17 mouse cellular contexts compared by ENCODE assay signal in genomic region chrX:163155251-163155650, GRCm38 (mm10).
"Had no signal": no experiment of that assay in that cellular context is flagged by ENCODE, and none has a peak within 500 bp of the region (broad histone marks: within the 10 kb centered on the region; RNA-seq: fewer than 3 reads in every experiment).

No protein-coding gene starts in this region.

- H3K4me3 ChIP-seq: limb, embryonic 12.5 days; liver, embryonic 13.5 days; lung, embryonic 15.5 days; megakaryocyte, embryonic 14.5 days; midbrain, embryonic 15.5 days; neural tube, embryonic 12.5 days had no signal

- H3K27me3 ChIP-seq: lung, embryonic 15.5 days; midbrain, embryonic 15.5 days; neural tube, embryonic 12.5 days had no signal

- DNase-seq: kidney, postnatal 36 days; layer of hippocampus, adult 9-11 months; layer of hippocampus, postnatal 36 days; liver; liver, embryonic 13.5 days; liver, postnatal 0 days; lung, postnatal 14 days; thymus, adult 2 months; thymus, postnatal 25 days had no signal

- H3K4me1 ChIP-seq: limb, embryonic 12.5 days; liver, embryonic 13.5 days; lung, embryonic 15.5 days; megakaryocyte, embryonic 14.5 days; midbrain, embryonic 15.5 days; neural tube, embryonic 12.5 days had no signal

- H3K27ac ChIP-seq: kidney, postnatal 0 days; limb, embryonic 12.5 days; liver, embryonic 13.5 days; lung, embryonic 15.5 days; macrophage; midbrain, embryonic 15.5 days; neural tube, embryonic 12.5 days; stomach, postnatal 0 days had no signal
